Mouse (Mus musculus) hindbrain, embryonic 11.5 days (tissue): ENCODE data around the gene Polr1e. TPM values are rescaled to one million over a fixed set of nuclear protein-coding genes. Genes with fewer than 3 reads are reported as not detected.
"Not testable (repeated sequence)": the region's sequence is repeated elsewhere in the genome, so short reads cannot be mapped to it uniquely, and the experiment has no call there.

Experiments used
- ATAC-seq: fragments of 200-750 bp; cut with Nextera tagmentation; 2 replicates; pipeline ENCODE4 v1.8.0; 2017; ENCODE audit warnings: mild to moderate bottlenecking, moderate TSS enrichment, moderate library complexity; ENCODE audit not compliant: low FRiP score
- DNase-seq: peaks from one replicate; pipeline ENCODE4 v3.0.0-alpha.2; 2015; ENCODE audit warnings: low spot score
- H3K27ac ChIP-seq: fragments of 300-500 bp; sonication (generic); 2 replicates; pipeline ENCODE4 v1.5.1; 2014; ENCODE audit warnings: mild to moderate bottlenecking, low read depth, low read length
- H3K27me3 ChIP-seq: fragments of 300-500 bp; sonication (generic); 2 replicates; pipeline ENCODE4 v1.6.1; 2014; ENCODE audit warnings: mild to moderate bottlenecking, low read length, moderate library complexity, mixed read lengths; ENCODE audit not compliant: control insufficient read depth, insufficient read depth
- H3K36me3 ChIP-seq: fragments of 300-500 bp; sonication (generic); 2 replicates; pipeline ENCODE4 v1.6.1; 2014; ENCODE audit warnings: mild to moderate bottlenecking, low read length, moderate library complexity, mixed read lengths; ENCODE audit not compliant: control insufficient read depth, insufficient read depth
- H3K4me1 ChIP-seq: fragments of 300-500 bp; sonication (generic); replicated peaks from 2 replicates; pipeline ENCODE4 v1.6.1; 2014; ENCODE audit warnings: low read length, mixed read lengths; ENCODE audit not compliant: control insufficient read depth, insufficient read depth
- H3K4me2 ChIP-seq: fragments of 300-500 bp; sonication (generic); replicated peaks from 2 replicates; pipeline ENCODE4 v1.6.1; 2014; ENCODE audit warnings: mild to moderate bottlenecking, low read depth, low read length
- H3K4me3 ChIP-seq: fragments of 300-500 bp; sonication (generic); 2 replicates; pipeline ENCODE4 v1.5.1; 2014; ENCODE audit warnings: low read depth, low read length
- H3K9ac ChIP-seq: fragments of 300-500 bp; sonication (generic); 2 replicates; pipeline ENCODE4 v1.6.1; 2014; ENCODE audit warnings: low read depth, low read length
- H3K9me3 ChIP-seq: fragments of 300-500 bp; sonication (generic); 2 replicates; pipeline ENCODE4 v1.6.1; 2016; ENCODE audit warnings: low read length; ENCODE audit not compliant: control insufficient read depth
- WGBS: fragments of 180-500 bp; shearing (Covaris S2); extraction: QIAGEN DNeasy Blood & Tissue Kit; methylation state at CpG from one replicate; pipeline ENCODE4 v1.1.7; 2014; 5-methylcytosine and 5-hydroxymethylcytosine counted together
- polyA plus RNA-seq: library from polyadenylated mRNA; unstranded; fragments of >200 nt; fragmentation: Nextera tagmentation; extraction: Ambion mirVana; gene quantifications from 2 replicates; pipeline ENCODE4 v1.2.1, GENCODE M21; 2014

Gene Polr1e
- polyA plus RNA-seq, 1 experiment from 2014 or later: 61.7 TPM

GRCm38 (mm10) chr4:45054862-45055261 is 36.5 kb downstream of the Polr1e start:
- Histone ChIP-seq H3K36me3 (no peaks in the 10 kb centered on the region), H3K9ac (no peak overlapping the region), H3K4me1 (no peaks in the 10 kb centered on the region), H3K4me2 (no peak overlapping the region), H3K27ac (no peak overlapping the region), H3K9me3 (no peaks in the 10 kb centered on the region), H3K4me3 (no peak overlapping the region), H3K27me3 (no peaks in the 10 kb centered on the region)
- WGBS: 55% methylated on average over 3 of the region's 3 CpGs
- DNase-seq (peak; percentile 19), ATAC-seq (no peak)

- Histone ChIP-seq H3K4me3 (no peak overlapping the region), H3K4me2 (no peak overlapping the region), H3K27ac (no peak overlapping the region), H3K9ac (no peak overlapping the region), H3K36me3 (no peaks in the 10 kb centered on the region), H3K9me3 (no peaks in the 10 kb centered on the region), H3K27me3 (no peaks in the 10 kb centered on the region), H3K4me1 (no peaks in the 10 kb centered on the region)
- WGBS: 90% methylated on average over 8 of the region's 8 CpGs
- no peak for ATAC-seq
- DNase-seq: no peak
These were observed 37.1 kb downstream of the Polr1e start for GRCm38 (mm10) chr4:45055451-45055850.

- 90% methylated on average over 1 of the region's 1 CpGs for WGBS
- not testable (repeated sequence) for H3K27me3 ChIP-seq, ATAC-seq
These were observed 45.5 kb downstream of the Polr1e start for GRCm38 (mm10) chr4:45063836-45064235.

GRCm38 (mm10) chr4:45064577-45064976 is 46.2 kb downstream of the Polr1e start:
- no peak overlapping the region for H3K4me2 ChIP-seq
- no peak overlapping the region for H3K27ac ChIP-seq
- WGBS: 91% methylated on average over 2 of the region's 2 CpGs
- ATAC-seq (no peak), DNase-seq (no peak)
- H3K9ac ChIP-seq: no peak overlapping the region
- H3K27me3 ChIP-seq: no peaks in the 10 kb centered on the region
- no peaks in the 10 kb centered on the region for H3K4me1 ChIP-seq
- no peak overlapping the region for H3K4me3 ChIP-seq
- H3K36me3 ChIP-seq: no peaks in the 10 kb centered on the region
- no peaks in the 10 kb centered on the region for H3K9me3 ChIP-seq

More at GRCm38 (mm10) chr4:45063836-45064235, 45.5 kb downstream of the Polr1e start:
- H3K4me1 ChIP-seq, H3K27ac ChIP-seq, H3K9me3 ChIP-seq, H3K9ac ChIP-seq, DNase-seq, H3K4me3 ChIP-seq, H3K4me2 ChIP-seq, H3K36me3 ChIP-seq: not testable (repeated sequence)

- Histone ChIP-seq H3K9me3 (no peaks in the 10 kb centered on the region), H3K36me3 (no peaks in the 10 kb centered on the region), H3K27ac (no peak overlapping the region), H3K4me3 (no peak overlapping the region), H3K9ac (no peak overlapping the region), H3K27me3 (no peaks in the 10 kb centered on the region), H3K4me1 (no peaks in the 10 kb centered on the region), H3K4me2 (no peak overlapping the region)
- WGBS: 57% methylated on average over 2 of the region's 2 CpGs
- ATAC-seq (no peak), DNase-seq (no peak)
These were observed 47.8 kb downstream of the Polr1e start for GRCm38 (mm10) chr4:45066036-45066730.

- Histone ChIP-seq H3K4me2 (no peak overlapping the region), H3K4me3 (no peak overlapping the region), H3K4me1 (no peaks in the 10 kb centered on the region), H3K27ac (no peak overlapping the region), H3K27me3 (no peaks in the 10 kb centered on the region), H3K36me3 (no peaks in the 10 kb centered on the region), H3K9ac (no peak overlapping the region), H3K9me3 (no peaks in the 10 kb centered on the region)
- 91% methylated on average over 4 of the region's 4 CpGs for WGBS
- ATAC-seq: no peak
- DNase-seq: no peak
These were observed 49.4 kb downstream of the Polr1e start for GRCm38 (mm10) chr4:45067742-45068141.

GRCm38 (mm10) chr4:45072261-45072973 is 54.0 kb downstream of the Polr1e start:
- Histone ChIP-seq H3K4me1 (no peaks in the 10 kb centered on the region), H3K4me2 (no peak overlapping the region), H3K36me3 (no peaks in the 10 kb centered on the region), H3K4me3 (no peak overlapping the region), H3K27me3 (no peaks in the 10 kb centered on the region), H3K9me3 (no peaks in the 10 kb centered on the region), H3K27ac (no peak overlapping the region), H3K9ac (no peak overlapping the region)
- no peak for ATAC-seq
- DNase-seq: no peak
- WGBS: 73% methylated on average over 15 of the region's 15 CpGs

- WGBS: 86% methylated on average over 6 of the region's 6 CpGs
- Histone ChIP-seq H3K9me3 (no peaks in the 10 kb centered on the region), H3K4me2 (no peak overlapping the region), H3K27me3 (no peaks in the 10 kb centered on the region), H3K27ac (no peak overlapping the region), H3K36me3 (no peaks in the 10 kb centered on the region), H3K4me1 (no peaks in the 10 kb centered on the region), H3K9ac (no peak overlapping the region), H3K4me3 (no peak overlapping the region)
- ATAC-seq (no peak), DNase-seq (no peak)
These were observed 55.2 kb downstream of the Polr1e start for GRCm38 (mm10) chr4:45073544-45073943.

- H3K27ac ChIP-seq, ATAC-seq, H3K9ac ChIP-seq, H3K4me1 ChIP-seq, H3K27me3 ChIP-seq, DNase-seq, H3K9me3 ChIP-seq, H3K36me3 ChIP-seq, H3K4me2 ChIP-seq, H3K4me3 ChIP-seq: not testable (repeated sequence)
- WGBS: 85% methylated on average over 4 of the region's 4 CpGs
These were observed 62.7 kb downstream of the Polr1e start for GRCm38 (mm10) chr4:45081041-45081440.
